Mouse (Mus musculus): Measurements from ENCODE around the gene Olfr1089.

Olfr1089 gene

GRCm38 (mm10) chr2:86733601-86734000 lies at the start of gene Olfr1089:
Gene Olfr1089, minus strand, starts transcription at chr2:86733701.
- no peak for DNase-seq (ENCODE audit: extremely low read depth, low read depth, low spot score)

GRCm38 (mm10) chr2:86782179-86782578 lies 48.7 kb upstream of the Olfr1089 start, which contains the start of gene Olfr1093:
Gene Olfr1093, plus strand, starts transcription at chr2:86782479.
- no peak for DNase-seq (ENCODE audit: extremely low read depth, low read depth, low spot score)

GRCm38 (mm10) chr2:86761050-86761449 lies 27.5 kb upstream of the Olfr1089 start:
- no peak for DNase-seq (ENCODE audit: extremely low read depth, low read depth, low spot score)

GRCm38 (mm10) chr2:86758893-86759292 lies 25.4 kb upstream of the Olfr1089 start, which contains the start of gene Olfr1090:
Gene Olfr1090, minus strand, starts transcription at chr2:86758993.
- DNase-seq (ENCODE audit: extremely low read depth, low read depth, low spot score), result no peak

- DNase-seq (ENCODE audit: extremely low read depth, low read depth, low spot score), result no peak
Measured at GRCm38 (mm10) chr2:86698295-86698694, 35.2 kb downstream of the Olfr1089 start, which contains the start of gene Olfr1087. Gene Olfr1087, minus strand, starts transcription at chr2:86698395.
